Mouse (Mus musculus) thymus, postnatal 10 days (tissue): Measurements from ENCODE around the gene Gm20695.
"Not testable (repeated sequence)": the region's sequence is repeated elsewhere in the genome, so short reads cannot be mapped to it uniquely, and the experiment has no call there.

Source experiments
- DNase-seq, 2 experiments: peaks; one replicate each; pipeline ENCODE4 v3.0.0; 2021; ENCODE audit warnings: low spot score in 2 of 2

The Gm20695 gene

GRCm38 (mm10) chr16:3884201-3885064, at the start of gene Gm20695, which contains the start of gene Zfp597:
TSS of gene Gm20695 (plus strand) at chr16:3884648.
TSS of gene Zfp597 (minus strand) at chr16:3884561.
- DNase-seq = peak; percentile 87 to 92

DNA sequence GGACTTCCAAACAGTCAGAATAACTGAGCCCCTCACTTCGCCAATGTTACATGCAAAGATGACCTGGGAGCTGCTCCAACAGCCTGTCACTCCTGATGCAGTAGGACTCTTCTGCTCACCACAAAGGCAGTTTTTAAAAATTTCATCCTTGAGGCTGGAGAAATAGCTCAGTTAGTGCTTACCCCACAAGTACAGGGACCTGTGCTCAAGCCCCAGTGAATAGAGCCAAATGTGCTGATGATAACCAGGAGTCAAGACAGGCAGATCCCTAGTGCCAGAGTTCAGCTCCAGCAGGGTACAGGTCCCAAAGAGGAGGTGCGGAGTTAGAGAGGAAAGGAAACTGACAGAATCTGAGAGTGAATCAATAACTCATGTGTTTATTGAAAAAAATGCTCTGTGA, 49.0 kb upstream of the Gm20695 start:
- DNase-seq = no peak

- peak in 1 of 2 experiments; percentile 30 for DNase-seq
Observed at GRCm38 (mm10) chr16:3839157-3839885, 45.1 kb upstream of the Gm20695 start.

GRCm38 (mm10) chr16:3842989-3843388, 41.5 kb upstream of the Gm20695 start:
- no peak for DNase-seq

- DNase-seq = no peak
Observed at GRCm38 (mm10) chr16:3843796-3844195, 40.7 kb upstream of the Gm20695 start.

- peak; percentile 88 to 90 for DNase-seq
Observed at GRCm38 (mm10) chr16:3846711-3847518, 37.5 kb upstream of the Gm20695 start, which contains the start of gene Zfp174. TSS of gene Zfp174 (plus strand) at chr16:3847268.

DNA sequence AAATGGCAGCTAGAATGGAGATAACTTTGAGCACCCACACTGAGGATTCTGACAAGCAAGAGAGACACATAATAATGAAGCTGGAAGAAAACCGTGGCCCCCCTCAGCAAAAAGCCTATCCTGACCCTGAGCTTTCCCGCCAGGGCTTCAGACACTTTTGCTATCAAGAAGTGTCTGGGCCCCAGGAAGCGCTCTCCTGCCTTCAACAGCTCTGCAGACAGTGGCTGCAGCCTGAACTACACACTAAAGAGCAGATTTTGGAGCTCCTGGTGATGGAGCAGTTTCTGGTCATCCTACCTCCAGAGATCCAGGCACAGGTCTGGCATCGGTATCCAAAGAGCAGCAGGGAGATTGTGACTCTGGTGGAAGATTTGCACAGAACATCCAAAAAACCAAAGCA, 36.6 kb upstream of the Gm20695 start:
- DNase-seq = no peak

DNA sequence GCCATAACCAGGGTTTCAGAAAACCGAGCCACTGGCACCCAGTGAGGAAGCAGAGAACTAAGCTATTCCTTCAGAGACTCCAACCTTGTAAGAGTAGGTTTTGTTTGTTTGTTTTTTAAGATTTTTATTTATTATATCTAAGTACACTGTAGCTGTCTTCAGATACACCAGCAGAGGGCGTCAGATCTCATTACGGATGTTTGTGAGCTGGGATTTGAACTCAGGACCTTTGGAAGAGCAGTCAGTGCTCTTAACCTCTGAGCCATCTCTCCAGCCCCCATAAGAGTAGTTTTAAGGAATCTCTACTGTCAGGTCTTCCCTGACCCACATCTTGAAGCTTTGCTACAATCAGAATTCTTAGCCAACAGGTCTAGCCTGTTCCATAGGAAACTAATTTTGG, 36.0 kb upstream of the Gm20695 start:
- no peak for DNase-seq

GRCm38 (mm10) chr16:3851301-3851700, 33.1 kb upstream of the Gm20695 start:
- not testable (repeated sequence) for DNase-seq

GRCm38 (mm10) chr16:3852586-3852985, 31.9 kb upstream of the Gm20695 start:
- DNase-seq = no peak

DNA sequence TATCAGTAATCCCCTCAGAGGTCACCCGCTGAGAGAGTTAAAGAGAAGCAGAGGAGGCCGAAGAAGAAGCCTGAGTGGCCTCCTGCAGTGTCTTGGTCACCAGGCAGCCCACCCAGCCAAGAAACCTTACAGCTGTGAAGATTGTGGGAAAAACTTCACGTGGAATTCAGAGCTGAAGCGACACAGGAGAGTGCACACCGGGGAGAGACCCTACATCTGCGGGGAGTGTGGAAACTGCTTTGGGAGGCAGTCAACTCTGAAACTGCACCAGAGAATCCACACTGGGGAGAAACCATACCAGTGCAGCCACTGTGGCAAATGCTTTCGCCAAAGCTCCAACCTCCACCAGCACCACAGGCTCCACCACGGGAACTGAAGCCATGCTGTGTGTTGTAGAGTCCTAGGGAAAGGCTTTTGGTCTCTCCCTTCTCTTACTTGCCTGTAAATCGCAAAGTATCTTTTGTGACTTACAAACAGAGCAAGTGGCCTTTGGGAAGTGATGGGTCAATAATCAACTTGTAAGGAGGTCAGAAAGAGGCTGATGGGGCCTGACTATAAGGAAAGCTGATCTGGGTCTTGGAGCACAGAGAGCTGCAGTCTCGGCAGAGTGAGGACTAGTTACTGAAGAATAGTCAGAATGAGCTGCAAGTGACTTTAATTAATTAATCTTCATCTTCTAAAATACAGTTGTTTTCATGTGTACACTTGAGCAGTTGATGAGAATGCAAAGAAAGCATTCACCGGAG, 29.8 kb upstream of the Gm20695 start:
- no peak for DNase-seq

GRCm38 (mm10) chr16:3855776-3856175, 28.7 kb upstream of the Gm20695 start:
- DNase-seq = no peak

- no peak for DNase-seq
Observed at GRCm38 (mm10) chr16:3859254-3859653, 25.2 kb upstream of the Gm20695 start.

DNA sequence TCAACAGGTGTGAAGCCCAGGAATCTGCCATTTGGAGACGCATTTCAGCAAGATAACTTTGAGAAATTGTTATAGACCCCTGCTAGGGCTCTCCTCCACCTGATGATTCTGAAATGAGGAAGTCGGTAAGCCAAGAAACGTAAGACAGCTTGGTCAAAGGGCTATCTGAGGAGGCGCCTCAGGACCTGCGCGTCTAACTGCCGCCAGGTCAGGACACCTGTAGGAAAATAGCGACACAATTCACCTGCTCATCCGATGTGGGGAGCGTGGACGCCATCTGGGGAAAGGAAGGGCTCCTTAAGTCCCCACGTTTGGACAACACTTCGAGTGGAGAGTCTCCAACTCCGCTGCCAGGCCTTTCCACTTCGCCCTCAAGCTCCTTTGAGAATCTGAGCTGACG, 12.6 kb upstream of the Gm20695 start:
- no peak for DNase-seq

DNA sequence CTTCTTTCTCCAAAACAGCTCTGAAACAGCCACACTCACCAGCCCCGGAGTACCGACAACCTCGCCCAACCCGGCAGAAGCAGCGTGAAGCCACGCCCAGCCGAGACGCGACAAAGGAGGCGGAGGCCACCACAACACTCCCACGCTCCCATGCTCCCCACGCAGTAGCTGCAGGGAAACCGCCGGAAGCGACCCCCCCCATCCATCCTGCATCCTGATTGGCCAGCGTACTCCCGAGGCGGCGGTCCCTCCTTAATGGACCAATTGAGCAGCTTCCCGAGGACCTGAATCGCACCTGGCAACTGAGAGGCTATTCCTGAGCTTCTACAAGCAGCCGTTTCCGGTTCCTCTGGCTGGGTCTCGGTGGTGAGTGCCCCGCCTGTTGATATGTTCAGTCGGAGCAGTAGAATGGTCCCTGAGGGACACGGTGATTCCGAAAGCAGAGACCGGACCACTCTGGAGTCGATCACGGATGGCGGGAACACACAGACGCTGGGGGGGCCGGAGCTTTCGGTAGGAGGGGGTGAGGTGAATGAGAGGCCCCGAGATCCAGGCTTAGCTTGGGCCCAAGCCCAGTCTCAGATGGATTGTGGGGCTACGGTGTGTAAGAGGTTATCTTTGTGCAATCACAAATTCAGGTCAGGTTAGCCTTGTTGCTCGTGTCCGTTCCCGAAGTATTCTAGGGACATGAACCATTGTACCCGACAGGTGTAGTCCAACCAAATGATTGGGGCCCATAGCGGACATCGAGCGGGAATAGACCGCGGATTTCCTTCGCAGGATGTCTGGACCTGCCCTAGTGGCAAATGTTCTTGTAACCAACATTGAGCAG, 12.0 kb upstream of the Gm20695 start, which contains the start of gene Naa60:
Naa60 (plus strand) TSS at position 160 of the 832 bp plus-strand sequence.
- DNase-seq = peak; percentile 89 to 92

- no peak for DNase-seq
Observed at GRCm38 (mm10) chr16:3876346-3876745, 8.1 kb upstream of the Gm20695 start.

DNA sequence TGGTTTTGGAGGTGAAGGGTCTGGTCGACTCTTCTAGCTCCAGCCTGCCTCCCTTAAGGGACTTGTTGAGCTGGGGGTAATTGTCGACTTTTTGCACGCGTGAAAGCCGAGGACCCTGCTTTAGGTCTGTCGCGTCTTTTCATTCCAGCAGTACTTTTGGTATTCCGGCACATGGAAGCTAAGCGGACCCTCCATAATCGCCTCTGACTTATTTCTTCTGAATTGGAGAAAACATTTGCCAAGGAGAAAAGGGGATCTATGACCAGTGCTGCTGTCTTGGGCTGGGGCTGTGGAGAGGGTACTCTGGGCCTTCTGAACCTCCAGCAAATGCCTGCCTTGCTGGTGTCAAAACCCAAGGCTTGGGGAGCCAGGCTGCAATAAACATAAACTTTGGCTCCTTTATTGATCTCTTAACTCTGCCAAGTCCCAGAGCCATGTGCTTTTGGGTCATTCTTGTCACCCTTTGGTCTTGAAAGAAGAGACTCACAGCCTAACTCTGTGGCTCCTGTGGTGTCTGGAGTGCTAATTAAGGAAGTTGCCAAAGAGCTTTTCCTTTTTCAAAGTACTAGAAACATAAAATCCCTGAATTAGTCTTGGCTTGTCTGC, 720 bp downstream of the Gm20695 start:
- DNase-seq = no peak

DNA sequence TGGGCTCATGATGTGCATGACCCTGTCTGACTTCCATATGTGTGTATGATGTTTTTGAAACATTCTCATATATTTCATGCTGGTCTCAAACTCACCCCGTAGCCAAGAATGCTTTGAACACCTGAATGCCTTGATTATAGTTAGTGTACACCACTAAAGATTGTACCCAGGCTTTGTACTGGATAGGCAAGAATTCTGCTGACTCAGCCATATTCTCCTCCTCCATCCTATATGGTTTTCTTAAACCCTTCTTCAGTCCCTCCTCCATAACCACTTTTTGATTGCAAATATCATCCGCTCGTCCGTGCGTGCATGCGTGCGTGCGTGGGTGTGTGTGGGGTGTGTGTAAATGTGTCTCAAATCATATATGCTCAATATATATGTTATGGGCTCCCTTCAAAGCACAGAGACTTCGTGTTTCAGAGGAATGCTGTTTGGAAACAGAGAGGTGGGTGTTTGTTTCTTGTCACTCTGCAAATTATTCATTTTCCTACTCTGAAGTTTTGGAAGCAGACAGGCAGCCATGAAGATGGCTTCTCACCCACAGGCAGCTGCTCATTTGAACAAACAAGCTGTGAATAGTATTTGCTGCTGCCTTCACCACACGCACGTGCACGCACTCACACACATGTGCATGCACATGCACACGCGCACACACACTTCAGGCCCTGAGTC, 7.3 kb downstream of the Gm20695 start:
- no peak for DNase-seq

GRCm38 (mm10) chr16:3893739-3894138, 9.3 kb downstream of the Gm20695 start:
- DNase-seq = no peak
